In the genomic region with DNA sequence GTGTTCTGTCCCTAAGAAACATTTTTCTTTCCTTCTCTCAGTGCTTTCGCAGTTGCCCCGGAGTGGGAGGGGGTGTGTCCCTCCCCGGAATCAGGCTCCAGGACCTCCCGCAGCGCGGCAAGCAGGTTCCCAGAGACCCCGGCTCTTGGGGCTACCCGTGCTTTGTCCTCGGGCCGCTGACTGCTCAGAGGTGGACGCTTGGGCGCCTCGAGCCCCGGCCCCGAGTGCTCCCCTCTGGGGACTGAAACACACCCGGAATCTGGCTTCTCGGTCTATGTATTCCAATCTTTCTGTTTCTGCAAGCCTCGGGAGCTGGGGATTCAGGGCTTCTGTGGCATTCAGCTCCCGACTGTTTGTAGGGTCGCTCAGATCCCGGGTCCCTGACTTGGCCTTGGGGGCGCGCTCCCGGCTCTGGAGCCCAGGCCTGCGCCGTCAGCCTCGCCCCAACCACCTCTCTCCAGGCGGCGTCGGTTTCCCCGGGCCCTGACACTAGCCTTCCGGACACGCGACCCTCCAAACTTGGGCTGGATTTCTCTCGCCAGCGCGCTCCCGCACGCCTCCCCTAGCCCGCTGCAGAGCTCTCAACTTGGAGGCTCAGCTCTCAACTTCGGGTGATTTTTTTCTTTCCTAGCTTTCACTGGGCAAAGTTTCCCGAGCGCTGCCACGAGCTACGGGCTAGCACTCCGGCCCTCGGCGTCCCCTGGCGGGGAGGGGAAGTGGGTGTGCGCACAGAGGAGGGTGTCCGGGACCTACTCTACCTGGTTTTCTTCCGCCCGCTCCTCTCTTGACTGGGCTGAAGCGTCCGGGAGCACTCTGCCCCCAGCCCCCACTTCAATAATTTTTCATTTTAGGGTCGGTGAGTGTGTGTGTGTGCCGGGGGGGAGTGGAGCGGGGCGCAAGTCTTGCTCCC, we compare ENCODE assay signal across 8 mouse cellular contexts. TPM values are rescaled to one million over a fixed set of nuclear protein-coding genes. Genes with fewer than 3 reads are reported as not detected.
DNase-seq lines count a peak whose midpoint lies in the region; ATAC-seq and TF ChIP-seq lines count a peak whose summit lies in the region.

No protein-coding gene starts in this region.

- TF ChIP-seq CTCF in brain, embryonic 14.5 days (IDR thresholded peaks at IDR 0.05; ENCODE audit: borderline replicate concordance, extremely low read depth, insufficient read depth, insufficient read length), result peak; percentile 32; the same call in 1 of the 2 replicates
- 0 out of 2 replicates have a peak, but pooled peaks have one; percentile 20 for TF ChIP-seq CTCF in olfactory bulb, adult 2 months (IDR thresholded peaks at IDR 0.05; ENCODE audit: insufficient read depth, low read depth, low read length)

- under 1% methylated on average over 58 of the region's 59 CpGs for WGBS in olfactory bulb, adult 2 months

- peak overlapping the region; percentile 98 for H3K27ac ChIP-seq in olfactory bulb, adult 2 months (ENCODE audit: insufficient read depth, low read depth, low read length)

- DNase-seq in gastrocnemius, adult 18-20 months (ENCODE audit: low spot score), result peak; percentile 7
- DNase-seq in gastrocnemius, adult 8-10 months (ENCODE audit: low spot score in 2 of 2), result no peak
- peak; percentile 82 for DNase-seq in brain, embryonic 14.5 days (ENCODE audit: low read depth)
- peak; percentile 34 for DNase-seq in kidney, adult 9 months
- peak; percentile 67 for DNase-seq in lung, postnatal 10 days
- DNase-seq in thymus, postnatal 4 days, result peak; percentile 66

- TF ChIP-seq POLR2A in brain, embryonic 14.5 days (IDR thresholded peaks at IDR 0.05; ENCODE audit: borderline replicate concordance, extremely low read depth, insufficient read depth, insufficient read length, poor library complexity, severe bottlenecking), result no peak
- no peak for TF ChIP-seq POLR2A in olfactory bulb, adult 2 months (IDR thresholded peaks at IDR 0.05; ENCODE audit: insufficient read depth, low read depth, low read length)

- H3K4me3 ChIP-seq in olfactory bulb, adult 2 months (ENCODE audit: insufficient read depth, low read depth, low read length), result peak overlapping the region; percentile 78

- H3K4me1 ChIP-seq in olfactory bulb, adult 2 months (ENCODE audit: control insufficient read depth, insufficient read depth, low read length), result peaks cover 2% of the 10 kb centered on the region; the same call in 1 of the 2 replicates

- ATAC-seq in granulocyte monocyte progenitor cell, adult 5-6 weeks (replicated peaks; ENCODE audit: poor library complexity, severe bottlenecking), result peak; percentile 18

RNA-seq across cellular contexts. Expression of a gene that starts 0.8 kb away (rescaled TPM):
- total RNA-seq in gastrocnemius, adult 18-20 months (2021), result under 1 TPM in 1 of 2 experiments, not detected in 1; 0.05 TPM
- total RNA-seq in gastrocnemius, adult 8-10 months (2022), result under 1 TPM in 2 of 4 experiments, not detected in 2; 0.07 to 0.17 TPM
- polyA plus RNA-seq in brain, embryonic 14.5 days (2012; rRNA removed), result 70.1 and 88.6 TPM in 2 replicates
- 33.7 and 44.4 TPM in 2 replicates for total RNA-seq in granulocyte monocyte progenitor cell, adult 5-6 weeks (2014; fragmentation: Nextera tagmentation)
- 10.0 and 16.0 TPM in 2 replicates for total RNA-seq in granulocyte monocyte progenitor cell, adult 5-6 weeks (2017)
- 89.4 TPM in 1 of 2 replicates, not detected in the other for polyA plus RNA-seq in olfactory bulb, adult 2 months (2012; ENCODE audit: insufficient read depth, insufficient read length, low replicate concordance, missing spikeins)

RNA-seq across cellular contexts. Expression of a gene that starts 2.2 kb away (rescaled TPM):
- total RNA-seq in gastrocnemius, adult 18-20 months (2021), result not detected
- total RNA-seq in gastrocnemius, adult 8-10 months (2022), result not detected
- 0.15 and 0.16 TPM in 2 replicates for polyA plus RNA-seq in brain, embryonic 14.5 days (2012; rRNA removed)
- not detected in 2 replicates for total RNA-seq in granulocyte monocyte progenitor cell, adult 5-6 weeks (2014; fragmentation: Nextera tagmentation)
- total RNA-seq in granulocyte monocyte progenitor cell, adult 5-6 weeks (2017), result not detected in 2 replicates
- not detected in 2 replicates for polyA plus RNA-seq in olfactory bulb, adult 2 months (2012; ENCODE audit: insufficient read depth, insufficient read length, low replicate concordance, missing spikeins)

Comparison
In these comparisons a context has a peak if more than half of its experiments do, and no peak if none do; other contexts are left out.
1. DNase-seq: peak in gastrocnemius, adult 18-20 months (single experiment), brain, embryonic 14.5 days (single experiment), kidney, adult 9 months (single experiment), lung, postnatal 10 days (single experiment) and thymus, postnatal 4 days (single experiment); none in gastrocnemius, adult 8-10 months (0 of 2).
2. RNA of a gene that starts 0.8 kb away (total RNA-seq): 10.0 to 44.4 TPM in granulocyte monocyte progenitor cell, adult 5-6 weeks; 0.07 to 0.17 TPM in gastrocnemius, adult 8-10 months and 0.05 TPM in gastrocnemius, adult 18-20 months; every median in the first group is over 4 times any median in the second.